Mouse (Mus musculus): ENCODE results near the gene Dact2. TPM values are rescaled to one million over a fixed set of nuclear protein-coding genes. Genes with fewer than 3 reads are reported as not detected.

Dact2 gene
- total and polyA plus RNA-seq, 2 experiments from 2014 or later, result 2.8 to 19.4 TPM

DNA sequence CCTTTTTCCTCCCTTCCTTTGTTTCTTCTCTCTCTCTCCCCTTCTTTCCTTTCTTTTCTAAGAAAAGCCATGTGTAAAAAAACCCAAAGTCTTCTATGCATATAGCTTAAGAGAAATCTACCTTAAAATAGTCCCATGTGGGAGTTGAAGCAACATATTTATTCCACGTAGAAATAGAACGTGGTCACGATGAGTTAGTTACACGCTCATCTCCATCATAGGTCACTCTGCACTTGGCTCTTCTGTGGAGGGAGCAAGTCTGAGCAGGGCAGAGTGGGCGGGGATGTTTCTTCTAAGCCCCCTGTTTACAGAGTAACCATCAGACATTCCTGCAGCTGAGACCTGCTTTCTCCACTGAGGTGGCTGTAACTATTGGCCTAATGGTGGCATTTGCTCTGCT lies 27.1 kb downstream of the Dact2 start:
- Histone ChIP-seq H3K27me3 (ENCODE audit: insufficient read depth, low read length) (no peaks in the 10 kb centered on the region), H3K27ac (ENCODE audit: low read depth, low read length) (no peak overlapping the region), H3K4me1 (ENCODE audit: insufficient read depth, low read length) (no peaks in the 10 kb centered on the region), H3K9ac (replicated peaks; ENCODE audit: low read length, poor library complexity, severe bottlenecking) (no peak overlapping the region), H3K4me3 (ENCODE audit: low read depth, low read length) (no peak overlapping the region), H3K36me3 (ENCODE audit: insufficient read depth, low read length) (no peaks in the 10 kb centered on the region), H3K9me3 (ENCODE audit: low read length) (no peaks in the 10 kb centered on the region), H3K4me2 (ENCODE audit: low read depth, low read length, poor library complexity, severe bottlenecking) (no peak overlapping the region)
- whole genome bisulfite sequencing, result 75% methylated on average over 5 of the region's 5 CpGs
- no peak for DNase-seq (ENCODE audit: low spot score)
- no peak for TF ChIP-seq CTCF (IDR thresholded peaks at IDR 0.05)
- no peak for ATAC-seq (ENCODE audit: low FRiP score)

DNA sequence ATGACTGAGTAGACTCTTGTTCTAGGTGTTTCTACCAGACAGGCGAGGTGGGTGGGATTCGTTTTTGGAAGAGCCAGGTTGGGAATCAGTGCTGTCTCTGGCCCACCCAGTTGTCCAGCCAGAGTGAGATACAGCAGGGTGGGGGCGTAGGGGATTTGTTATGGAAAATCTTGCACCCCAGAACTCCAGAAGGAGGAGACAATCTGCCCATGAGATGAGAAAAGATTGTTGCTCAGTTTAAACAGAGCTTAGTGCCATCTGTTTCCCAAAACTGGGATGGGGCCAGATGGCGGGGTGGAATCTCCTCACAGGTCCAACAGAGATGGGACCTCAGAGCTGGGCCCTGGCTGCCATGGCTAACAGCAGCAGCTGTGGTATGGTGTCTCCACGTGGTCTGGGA lies 28.4 kb downstream of the Dact2 start:
- DNase-seq (ENCODE audit: low spot score), result peak; percentile 49
- Histone ChIP-seq H3K36me3 (ENCODE audit: insufficient read depth, low read length) (no peaks in the 10 kb centered on the region), H3K27me3 (ENCODE audit: insufficient read depth, low read length) (no peaks in the 10 kb centered on the region), H3K4me3 (ENCODE audit: low read depth, low read length) (no peak overlapping the region), H3K9me3 (ENCODE audit: low read length) (no peaks in the 10 kb centered on the region), H3K9ac (replicated peaks; ENCODE audit: low read length, poor library complexity, severe bottlenecking) (no peak overlapping the region), H3K4me1 (ENCODE audit: insufficient read depth, low read length) (no peaks in the 10 kb centered on the region), H3K27ac (ENCODE audit: low read depth, low read length) (no peak overlapping the region), H3K4me2 (ENCODE audit: low read depth, low read length, poor library complexity, severe bottlenecking) (no peak overlapping the region)
- no peak for ATAC-seq (ENCODE audit: low FRiP score)
- WGBS, result 85% methylated on average over 5 of the region's 5 CpGs
- no peak for TF ChIP-seq CTCF (IDR thresholded peaks at IDR 0.05)

DNA sequence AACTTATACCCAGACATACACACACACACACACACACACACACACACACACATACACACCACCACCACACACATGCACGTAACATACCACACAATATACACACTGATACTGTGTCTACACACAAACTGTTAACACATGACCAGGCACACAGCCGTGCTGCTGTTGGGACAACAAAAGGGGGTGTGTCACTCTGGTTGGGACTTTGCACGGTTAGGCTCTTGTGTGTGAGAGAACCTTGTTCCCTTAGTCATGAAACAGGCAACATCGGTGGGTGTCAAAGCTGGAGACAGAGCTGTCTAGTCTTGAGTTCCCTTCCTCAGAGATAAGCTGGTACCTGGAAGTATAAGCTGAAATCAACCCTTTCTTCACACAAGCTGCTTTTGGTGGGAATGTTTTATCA lies 29.1 kb downstream of the Dact2 start:
- no peaks in the 10 kb centered on the region for H3K4me1 ChIP-seq (ENCODE audit: insufficient read depth, low read length)
- H3K36me3 ChIP-seq (ENCODE audit: insufficient read depth, low read length), result no peaks in the 10 kb centered on the region
- 83% methylated on average over 4 of the region's 4 CpGs for WGBS
- H3K9ac ChIP-seq (replicated peaks; ENCODE audit: low read length, poor library complexity, severe bottlenecking), result no peak overlapping the region
- TF ChIP-seq CTCF (IDR thresholded peaks at IDR 0.05), result no peak
- no peak overlapping the region for H3K4me2 ChIP-seq (ENCODE audit: low read depth, low read length, poor library complexity, severe bottlenecking)
- no peak overlapping the region for H3K4me3 ChIP-seq (ENCODE audit: low read depth, low read length)
- ATAC-seq (ENCODE audit: low FRiP score), result no peak
- no peak for DNase-seq (ENCODE audit: low spot score)
- no peaks in the 10 kb centered on the region for H3K9me3 ChIP-seq (ENCODE audit: low read length)
- no peaks in the 10 kb centered on the region for H3K27me3 ChIP-seq (ENCODE audit: insufficient read depth, low read length)
- H3K27ac ChIP-seq (ENCODE audit: low read depth, low read length), result no peak overlapping the region

DNA sequence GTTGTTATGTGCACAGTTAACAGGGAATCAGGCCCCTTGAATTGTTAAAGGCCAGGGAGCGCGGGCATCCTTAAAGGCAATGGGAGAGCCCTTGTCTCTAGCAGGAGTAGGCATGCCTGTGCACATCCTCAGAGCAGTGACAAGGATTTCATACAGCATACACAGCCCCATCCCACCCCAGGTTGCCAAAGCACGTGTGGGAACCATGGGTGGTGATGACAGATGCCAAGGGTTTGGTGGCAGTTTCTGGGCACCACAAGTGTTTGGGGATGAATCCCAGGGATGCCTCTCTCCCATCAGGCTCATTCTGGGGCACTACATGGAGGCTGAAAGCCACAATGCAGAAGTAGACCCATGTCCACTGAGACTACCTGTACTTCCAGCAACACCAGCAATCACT lies 29.7 kb downstream of the Dact2 start:
- Histone ChIP-seq H3K4me1 (ENCODE audit: insufficient read depth, low read length) (no peaks in the 10 kb centered on the region), H3K9ac (replicated peaks; ENCODE audit: low read length, poor library complexity, severe bottlenecking) (no peak overlapping the region), H3K4me2 (ENCODE audit: low read depth, low read length, poor library complexity, severe bottlenecking) (no peak overlapping the region), H3K4me3 (ENCODE audit: low read depth, low read length) (no peak overlapping the region), H3K9me3 (ENCODE audit: low read length) (no peaks in the 10 kb centered on the region), H3K27ac (ENCODE audit: low read depth, low read length) (no peak overlapping the region), H3K27me3 (ENCODE audit: insufficient read depth, low read length) (no peaks in the 10 kb centered on the region), H3K36me3 (ENCODE audit: insufficient read depth, low read length) (no peaks in the 10 kb centered on the region)
- ATAC-seq (ENCODE audit: low FRiP score) (no peak), DNase-seq (ENCODE audit: low spot score) (no peak)
- WGBS, result 84% methylated on average over 3 of the region's 3 CpGs
- TF ChIP-seq CTCF (IDR thresholded peaks at IDR 0.05), result no peak

DNA sequence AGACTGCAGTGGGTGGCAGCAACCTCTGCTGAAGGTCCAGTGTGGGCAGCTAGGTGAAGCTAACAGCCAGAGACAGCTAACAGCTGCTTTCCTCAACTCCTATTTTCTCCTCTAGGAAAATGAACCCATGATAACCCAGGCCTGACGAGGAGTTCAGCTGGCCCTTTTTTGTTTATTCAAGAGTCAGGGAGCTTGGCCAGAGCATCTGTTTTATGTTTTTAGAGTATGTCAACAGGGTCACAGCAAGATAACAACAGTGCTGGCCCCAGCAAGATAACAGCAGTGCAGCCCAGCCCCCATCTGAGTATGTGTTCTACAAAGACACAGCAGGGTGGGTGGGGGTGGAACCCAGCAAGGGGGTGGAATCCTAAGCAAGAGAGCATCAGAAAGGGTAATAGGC lies 30.6 kb downstream of the Dact2 start:
- ATAC-seq (ENCODE audit: low FRiP score), result no peak
- no peak for DNase-seq (ENCODE audit: low spot score)
- no peak for TF ChIP-seq CTCF (IDR thresholded peaks at IDR 0.05)
- no peak overlapping the region for H3K27ac ChIP-seq (ENCODE audit: low read depth, low read length)
- no peak overlapping the region for H3K4me3 ChIP-seq (ENCODE audit: low read depth, low read length)
- H3K9ac ChIP-seq (replicated peaks; ENCODE audit: low read length, poor library complexity, severe bottlenecking), result no peak overlapping the region
- H3K9me3 ChIP-seq (ENCODE audit: low read length), result no peaks in the 10 kb centered on the region
- no peak overlapping the region for H3K4me2 ChIP-seq (ENCODE audit: low read depth, low read length, poor library complexity, severe bottlenecking)
- WGBS, result 48% methylated on average over 1 of the region's 1 CpGs
- no peaks in the 10 kb centered on the region for H3K4me1 ChIP-seq (ENCODE audit: insufficient read depth, low read length)
- no peaks in the 10 kb centered on the region for H3K36me3 ChIP-seq (ENCODE audit: insufficient read depth, low read length)
- no peaks in the 10 kb centered on the region for H3K27me3 ChIP-seq (ENCODE audit: insufficient read depth, low read length)

DNA sequence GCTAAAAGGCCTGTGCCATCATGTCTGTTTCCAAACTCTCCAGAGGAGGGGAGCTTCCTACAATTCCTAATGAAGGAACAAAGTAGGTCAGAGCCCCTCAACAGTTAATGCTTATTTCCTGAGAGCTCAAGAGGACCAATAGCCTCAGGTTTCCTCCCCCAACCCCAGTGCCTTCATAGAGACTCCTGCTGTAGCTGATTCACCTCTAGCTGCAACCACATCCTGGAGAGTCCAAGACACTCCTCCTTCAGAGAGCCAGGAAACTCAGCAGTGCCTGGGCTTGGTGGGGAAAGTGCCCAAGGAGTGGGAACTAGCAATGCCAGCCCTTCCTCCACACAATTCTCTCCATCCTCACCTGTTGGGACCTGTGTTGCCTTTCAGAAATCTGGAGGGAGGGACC lies 31.4 kb downstream of the Dact2 start:
- TF ChIP-seq CTCF (IDR thresholded peaks at IDR 0.05), result no peak
- ATAC-seq (ENCODE audit: low FRiP score), result no peak
- H3K27me3 ChIP-seq (ENCODE audit: insufficient read depth, low read length), result no peaks in the 10 kb centered on the region

DNA sequence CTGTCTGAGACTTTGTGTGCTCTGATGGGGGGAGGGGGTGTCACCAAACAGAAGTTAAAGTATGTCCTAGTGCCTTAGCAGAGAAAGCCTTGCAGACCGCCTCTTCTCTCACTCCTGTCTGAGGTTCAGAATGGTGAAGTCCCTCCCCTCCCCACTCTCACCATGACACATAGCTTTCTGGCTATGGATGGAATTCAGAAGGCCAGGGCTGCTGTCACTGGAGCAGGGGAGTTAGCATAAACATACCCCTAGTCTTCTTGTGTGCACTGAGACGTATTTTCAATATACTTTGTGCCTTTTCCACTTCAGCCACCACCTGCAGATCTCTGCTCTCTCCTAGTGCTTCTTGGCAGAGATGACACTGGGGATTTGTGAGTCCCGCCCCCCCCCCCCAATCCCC lies 31.9 kb downstream of the Dact2 start:
- no peaks in the 10 kb centered on the region for H3K9me3 ChIP-seq (ENCODE audit: low read length)
- no peak overlapping the region for H3K4me2 ChIP-seq (ENCODE audit: low read depth, low read length, poor library complexity, severe bottlenecking)
- H3K36me3 ChIP-seq (ENCODE audit: insufficient read depth, low read length), result no peaks in the 10 kb centered on the region
- no peak for DNase-seq (ENCODE audit: low spot score)
- H3K4me1 ChIP-seq (ENCODE audit: insufficient read depth, low read length), result no peaks in the 10 kb centered on the region
- ATAC-seq (ENCODE audit: low FRiP score), result no peak
- H3K27me3 ChIP-seq (ENCODE audit: insufficient read depth, low read length), result no peaks in the 10 kb centered on the region
- TF ChIP-seq CTCF (IDR thresholded peaks at IDR 0.05), result no peak
- 61% methylated on average over 3 of the region's 3 CpGs for WGBS
- H3K27ac ChIP-seq (ENCODE audit: low read depth, low read length), result no peak overlapping the region
- no peak overlapping the region for H3K9ac ChIP-seq (replicated peaks; ENCODE audit: low read length, poor library complexity, severe bottlenecking)
- no peak overlapping the region for H3K4me3 ChIP-seq (ENCODE audit: low read depth, low read length)

More for the DNA sequence above, 31.4 kb downstream of the Dact2 start:
- DNase-seq (ENCODE audit: low spot score), result no peak
- Histone ChIP-seq H3K4me2 (ENCODE audit: low read depth, low read length, poor library complexity, severe bottlenecking) (no peak overlapping the region), H3K4me3 (ENCODE audit: low read depth, low read length) (no peak overlapping the region), H3K27ac (ENCODE audit: low read depth, low read length) (no peak overlapping the region), H3K9me3 (ENCODE audit: low read length) (no peaks in the 10 kb centered on the region), H3K4me1 (ENCODE audit: insufficient read depth, low read length) (no peaks in the 10 kb centered on the region), H3K9ac (replicated peaks; ENCODE audit: low read length, poor library complexity, severe bottlenecking) (no peak overlapping the region), H3K36me3 (ENCODE audit: insufficient read depth, low read length) (no peaks in the 10 kb centered on the region)

Measured in midbrain, postnatal 0 days (tissue).